Mouse (Mus musculus) erythroblast, embryonic 14.5 days (primary cell): Measurements from ENCODE around the gene Atp5f1.

Source experiments
- GATA1 ChIP-seq: IDR thresholded peaks from 2 replicates; pipeline ENCODE4 v1.6.1; 2012; ENCODE audit warnings: low read length, inconsistent platforms, mixed read lengths
- TAL1 ChIP-seq: IDR thresholded peaks from 3 replicates; pipeline ENCODE4 v1.6.1; 2012; ENCODE audit warnings: low read length, inconsistent platforms, mixed read lengths

GRCm38 (mm10) chr3:105904213-105904612 lies 55.7 kb downstream of the Atp5f1 start:
- TF ChIP-seq GATA1 (no peak), TAL1 (no peak)
